Mouse (Mus musculus): ENCODE results near the gene Agap1. TPM values are rescaled to one million over a fixed set of nuclear protein-coding genes. Genes with fewer than 3 reads are reported as not detected.

Agap1 gene
- polyA plus RNA-seq, 1 experiment from 2014 or later, result 41.4 TPM

- Histone ChIP-seq H3K4me3 (ENCODE audit: low read depth, low read length) (no peak overlapping the region), H3K27me3 (ENCODE audit: control insufficient read depth, insufficient read depth, low read length) (no peaks in the 10 kb centered on the region), H3K36me3 (ENCODE audit: control insufficient read depth, insufficient read depth, low read length) (no peaks in the 10 kb centered on the region), H3K27ac (ENCODE audit: low read depth, low read length) (no peak overlapping the region), H3K4me2 (replicated peaks; ENCODE audit: low read depth, low read length) (no peak overlapping the region), H3K9me3 (ENCODE audit: control insufficient read depth, low read length) (no peaks in the 10 kb centered on the region), H3K9ac (ENCODE audit: low read depth, low read length) (no peak overlapping the region), H3K4me1 (replicated peaks; ENCODE audit: control insufficient read depth, insufficient read depth, low read length) (peaks cover 2% of the 10 kb centered on the region; the same call in 1 of the 2 replicates)
- WGBS, result 65% methylated on average over 7 of the region's 7 CpGs
- no peak for DNase-seq (ENCODE audit: low spot score)
- no peak for ATAC-seq (ENCODE audit: low FRiP score)
Observed at GRCm38 (mm10) chr1:89718782-89719403, 264.3 kb downstream of the Agap1 start.

DNA sequence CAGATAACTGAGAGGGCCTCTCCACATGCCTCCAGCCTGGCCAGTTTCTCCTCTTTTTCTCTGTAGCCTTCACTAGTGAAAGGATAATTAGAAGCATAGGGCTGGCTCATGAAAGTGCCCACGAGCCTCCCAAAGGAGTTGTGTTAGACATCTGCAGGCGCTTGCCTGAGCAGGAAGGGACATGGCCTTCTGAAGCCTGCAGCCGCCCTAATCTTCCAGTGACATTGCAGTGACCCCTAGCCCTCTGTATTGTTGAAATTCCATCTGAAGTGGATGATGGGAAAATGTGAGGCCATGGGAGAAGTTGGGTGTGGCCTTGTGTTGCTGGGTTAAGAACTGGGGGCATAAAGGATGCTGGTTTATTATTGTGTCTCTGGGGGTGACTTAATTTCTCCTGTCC lies 269.5 kb downstream of the Agap1 start:
- Histone ChIP-seq H3K9ac (ENCODE audit: low read depth, low read length) (no peak overlapping the region), H3K4me2 (replicated peaks; ENCODE audit: low read depth, low read length) (no peak overlapping the region), H3K4me3 (ENCODE audit: low read depth, low read length) (no peak overlapping the region), H3K36me3 (ENCODE audit: control insufficient read depth, insufficient read depth, low read length) (no peaks in the 10 kb centered on the region), H3K4me1 (replicated peaks; ENCODE audit: control insufficient read depth, insufficient read depth, low read length) (no peaks in the 10 kb centered on the region), H3K9me3 (ENCODE audit: control insufficient read depth, low read length) (no peaks in the 10 kb centered on the region), H3K27me3 (ENCODE audit: control insufficient read depth, insufficient read depth, low read length) (no peaks in the 10 kb centered on the region; the same call in 1 of the 2 replicates), H3K27ac (ENCODE audit: low read depth, low read length) (no peak overlapping the region)
- 19% methylated on average over 3 of the region's 3 CpGs for WGBS
- no peak for DNase-seq (ENCODE audit: low spot score)
- no peak for ATAC-seq (ENCODE audit: low FRiP score)

- Histone ChIP-seq H3K9me3 (ENCODE audit: control insufficient read depth, low read length) (no peaks in the 10 kb centered on the region), H3K4me1 (replicated peaks; ENCODE audit: control insufficient read depth, insufficient read depth, low read length) (no peaks in the 10 kb centered on the region), H3K4me3 (ENCODE audit: low read depth, low read length) (no peak overlapping the region), H3K27me3 (ENCODE audit: control insufficient read depth, insufficient read depth, low read length) (no peaks in the 10 kb centered on the region; the same call in 1 of the 2 replicates), H3K27ac (ENCODE audit: low read depth, low read length) (no peak overlapping the region), H3K4me2 (replicated peaks; ENCODE audit: low read depth, low read length) (no peak overlapping the region), H3K9ac (ENCODE audit: low read depth, low read length) (no peak overlapping the region), H3K36me3 (ENCODE audit: control insufficient read depth, insufficient read depth, low read length) (no peaks in the 10 kb centered on the region)
- no peak for DNase-seq (ENCODE audit: low spot score)
- ATAC-seq (ENCODE audit: low FRiP score), result no peak
- WGBS, result 84% methylated on average over 6 of the region's 6 CpGs
Observed at GRCm38 (mm10) chr1:89724555-89724954, 269.9 kb downstream of the Agap1 start.

DNA sequence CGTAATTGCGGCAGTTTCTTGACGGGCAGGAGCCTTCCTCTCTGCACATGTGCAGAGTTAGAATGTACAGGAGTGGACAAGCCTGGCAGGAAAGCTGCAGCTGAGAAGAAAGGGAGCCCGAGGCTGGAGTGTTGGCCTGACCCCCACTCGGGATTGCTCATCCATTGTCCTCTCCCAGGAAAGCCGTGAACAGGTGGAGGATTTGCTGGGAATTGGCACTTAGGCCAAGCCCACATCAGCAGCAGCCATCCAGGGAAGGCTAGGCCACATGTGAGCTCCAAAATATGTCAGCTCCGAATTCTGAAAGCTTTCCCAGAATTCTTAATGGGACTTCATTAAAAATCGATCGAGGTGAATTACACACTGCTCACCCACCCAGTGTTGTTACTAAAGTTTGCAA lies 270.4 kb downstream of the Agap1 start:
- no peaks in the 10 kb centered on the region for H3K36me3 ChIP-seq (ENCODE audit: control insufficient read depth, insufficient read depth, low read length)
- H3K27ac ChIP-seq (ENCODE audit: low read depth, low read length), result no peak overlapping the region
- no peaks in the 10 kb centered on the region; the same call in 1 of the 2 replicates for H3K4me1 ChIP-seq (replicated peaks; ENCODE audit: control insufficient read depth, insufficient read depth, low read length)
- WGBS, result 71% methylated on average over 9 of the region's 9 CpGs
- ATAC-seq (ENCODE audit: low FRiP score), result no peak
- no peak overlapping the region for H3K4me3 ChIP-seq (ENCODE audit: low read depth, low read length)
- no peak for DNase-seq (ENCODE audit: low spot score)
- no peak overlapping the region for H3K4me2 ChIP-seq (replicated peaks; ENCODE audit: low read depth, low read length)
- H3K9me3 ChIP-seq (ENCODE audit: control insufficient read depth, low read length), result no peaks in the 10 kb centered on the region
- no peak overlapping the region for H3K9ac ChIP-seq (ENCODE audit: low read depth, low read length)
- H3K27me3 ChIP-seq (ENCODE audit: control insufficient read depth, insufficient read depth, low read length), result no peaks in the 10 kb centered on the region; the same call in 1 of the 2 replicates

DNA sequence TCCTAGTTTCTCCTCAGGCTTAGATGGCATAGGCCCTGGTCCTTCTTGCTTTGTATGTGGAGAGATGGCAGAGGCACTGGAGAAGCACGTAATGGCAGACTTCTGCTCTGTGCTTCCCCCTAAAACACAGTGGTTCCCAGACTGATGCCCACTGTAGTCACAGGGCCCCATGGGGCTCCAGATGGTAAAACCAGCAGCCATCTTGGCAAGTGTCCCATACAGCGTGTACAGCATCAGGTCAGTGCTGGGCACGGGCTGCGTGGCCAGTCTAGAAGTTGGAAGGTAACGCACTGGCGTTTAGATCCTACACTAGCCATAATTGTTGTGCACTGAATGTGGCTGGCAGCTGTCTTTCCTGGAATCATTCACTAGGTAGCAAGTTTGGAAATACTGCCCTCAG lies 273.9 kb downstream of the Agap1 start:
- WGBS, result 96% methylated on average over 6 of the region's 6 CpGs
- no peak overlapping the region for H3K27ac ChIP-seq (ENCODE audit: low read depth, low read length)
- H3K27me3 ChIP-seq (ENCODE audit: control insufficient read depth, insufficient read depth, low read length), result no peaks in the 10 kb centered on the region; the same call in 1 of the 2 replicates
- H3K9me3 ChIP-seq (ENCODE audit: control insufficient read depth, low read length), result no peaks in the 10 kb centered on the region
- no peak overlapping the region for H3K4me2 ChIP-seq (replicated peaks; ENCODE audit: low read depth, low read length)
- ATAC-seq (ENCODE audit: low FRiP score), result no peak
- H3K9ac ChIP-seq (ENCODE audit: low read depth, low read length), result no peak overlapping the region
- no peak overlapping the region for H3K4me3 ChIP-seq (ENCODE audit: low read depth, low read length)
- DNase-seq (ENCODE audit: low spot score), result no peak
- no peaks in the 10 kb centered on the region; the same call in 1 of the 2 replicates for H3K4me1 ChIP-seq (replicated peaks; ENCODE audit: control insufficient read depth, insufficient read depth, low read length)
- no peaks in the 10 kb centered on the region for H3K36me3 ChIP-seq (ENCODE audit: control insufficient read depth, insufficient read depth, low read length)

DNA sequence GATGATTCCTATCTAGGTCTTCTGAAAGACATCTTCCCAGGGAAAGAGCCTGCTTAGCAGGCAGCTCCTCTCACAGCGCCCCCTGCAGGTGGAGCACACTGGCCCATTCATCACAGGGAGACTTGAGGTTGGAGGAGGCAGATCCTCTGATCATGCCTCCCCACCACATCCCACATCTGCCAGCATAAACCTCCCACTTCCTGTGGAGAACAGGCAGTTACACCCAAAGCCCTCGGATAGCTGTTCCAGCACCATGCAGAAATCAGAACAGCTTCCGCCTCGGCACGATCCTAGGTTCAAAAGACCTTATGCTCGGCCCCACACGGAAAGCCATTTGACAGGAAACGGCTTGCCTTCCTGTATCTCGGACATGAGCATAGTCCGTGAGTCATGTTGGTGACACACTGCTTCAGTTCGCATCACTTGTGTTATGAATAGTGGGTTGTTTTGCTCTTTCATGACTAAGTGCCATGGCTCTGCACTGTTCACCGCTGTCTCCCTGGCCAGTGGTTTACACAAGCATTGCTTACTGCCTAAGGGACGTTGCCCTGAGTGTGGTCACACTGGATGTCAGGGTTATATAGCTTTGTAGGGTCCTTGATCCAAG lies 276.1 kb downstream of the Agap1 start:
- Histone ChIP-seq H3K4me3 (ENCODE audit: low read depth, low read length) (no peak overlapping the region), H3K27me3 (ENCODE audit: control insufficient read depth, insufficient read depth, low read length) (no peaks in the 10 kb centered on the region; the same call in 1 of the 2 replicates), H3K9me3 (ENCODE audit: control insufficient read depth, low read length) (no peaks in the 10 kb centered on the region), H3K4me1 (replicated peaks; ENCODE audit: control insufficient read depth, insufficient read depth, low read length) (no peaks in the 10 kb centered on the region; the same call in 1 of the 2 replicates), H3K9ac (ENCODE audit: low read depth, low read length) (no peak overlapping the region), H3K27ac (ENCODE audit: low read depth, low read length) (no peak overlapping the region), H3K4me2 (replicated peaks; ENCODE audit: low read depth, low read length) (no peak overlapping the region), H3K36me3 (ENCODE audit: control insufficient read depth, insufficient read depth, low read length) (no peaks in the 10 kb centered on the region)
- DNase-seq (ENCODE audit: low spot score) (no peak), ATAC-seq (ENCODE audit: low FRiP score) (no peak)
- 84% methylated on average over 13 of the region's 13 CpGs for WGBS

GRCm38 (mm10) chr1:89734368-89734767 lies 279.8 kb downstream of the Agap1 start:
- peaks cover 2% of the 10 kb centered on the region; the same call in 1 of the 2 replicates for H3K4me1 ChIP-seq (replicated peaks; ENCODE audit: control insufficient read depth, insufficient read depth, low read length)
- ATAC-seq (ENCODE audit: low FRiP score) (0 out of 2 replicates have a peak, but pooled peaks have one; percentile 45), DNase-seq (ENCODE audit: low spot score) (no peak)
- H3K4me3 ChIP-seq (ENCODE audit: low read depth, low read length), result no peak overlapping the region
- no peaks in the 10 kb centered on the region for H3K27me3 ChIP-seq (ENCODE audit: control insufficient read depth, insufficient read depth, low read length)
- H3K36me3 ChIP-seq (ENCODE audit: control insufficient read depth, insufficient read depth, low read length), result no peaks in the 10 kb centered on the region
- 57% methylated on average over 9 of the region's 9 CpGs for WGBS
- H3K27ac ChIP-seq (ENCODE audit: low read depth, low read length), result no peak overlapping the region
- H3K9me3 ChIP-seq (ENCODE audit: control insufficient read depth, low read length), result no peaks in the 10 kb centered on the region
- H3K4me2 ChIP-seq (replicated peaks; ENCODE audit: low read depth, low read length), result no peak overlapping the region
- no peak overlapping the region for H3K9ac ChIP-seq (ENCODE audit: low read depth, low read length)

DNA sequence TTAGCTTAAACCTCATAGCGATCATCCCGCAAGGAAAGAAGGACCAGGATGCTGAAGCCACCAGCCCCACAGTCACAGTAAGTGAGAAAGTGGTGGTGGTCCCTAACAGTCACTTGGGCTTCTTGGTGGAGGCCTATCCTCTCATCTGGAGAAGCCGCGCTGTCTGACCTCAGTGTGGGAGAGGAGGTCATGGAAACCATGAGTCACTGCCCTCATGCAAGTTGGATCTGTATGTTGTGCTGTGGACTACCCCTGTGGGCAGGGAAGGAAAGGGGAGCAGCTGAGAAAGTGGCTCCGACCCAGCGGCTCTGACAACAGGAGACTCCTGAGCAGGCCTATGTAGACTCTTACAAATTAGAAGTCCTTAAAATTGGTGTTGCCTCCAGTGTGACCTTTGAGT lies 280.5 kb downstream of the Agap1 start:
- no peak for ATAC-seq (ENCODE audit: low FRiP score)
- Histone ChIP-seq H3K27me3 (ENCODE audit: control insufficient read depth, insufficient read depth, low read length) (no peaks in the 10 kb centered on the region), H3K9ac (ENCODE audit: low read depth, low read length) (no peak overlapping the region), H3K4me2 (replicated peaks; ENCODE audit: low read depth, low read length) (no peak overlapping the region), H3K27ac (ENCODE audit: low read depth, low read length) (no peak overlapping the region), H3K4me1 (replicated peaks; ENCODE audit: control insufficient read depth, insufficient read depth, low read length) (peaks cover 5% of the 10 kb centered on the region), H3K4me3 (ENCODE audit: low read depth, low read length) (no peak overlapping the region), H3K36me3 (ENCODE audit: control insufficient read depth, insufficient read depth, low read length) (no peaks in the 10 kb centered on the region), H3K9me3 (ENCODE audit: control insufficient read depth, low read length) (no peaks in the 10 kb centered on the region)
- 94% methylated on average over 6 of the region's 6 CpGs for WGBS
- no peak for DNase-seq (ENCODE audit: low spot score)

DNA sequence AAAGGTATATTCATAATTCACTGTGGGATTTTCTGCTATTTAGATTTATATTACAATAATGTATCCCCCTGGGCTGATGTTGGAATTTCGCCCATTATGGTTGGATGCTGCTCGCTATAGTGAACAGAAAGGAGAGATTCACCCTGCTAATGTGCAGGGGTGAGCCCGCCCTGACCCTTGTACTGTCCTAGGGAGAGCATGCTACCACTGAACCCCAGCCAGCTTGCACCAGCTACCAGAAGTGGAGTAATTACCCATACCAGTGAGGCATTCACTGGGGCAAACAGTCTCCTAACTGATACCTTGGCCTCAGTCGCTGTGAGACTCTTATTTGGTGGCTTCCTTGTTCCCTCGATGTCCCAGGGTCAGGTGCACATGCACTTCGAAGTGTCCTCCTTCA lies 281.4 kb downstream of the Agap1 start:
- H3K4me3 ChIP-seq (ENCODE audit: low read depth, low read length), result no peak overlapping the region
- no peaks in the 10 kb centered on the region for H3K36me3 ChIP-seq (ENCODE audit: control insufficient read depth, insufficient read depth, low read length)
- no peak for DNase-seq (ENCODE audit: low spot score)
- H3K9me3 ChIP-seq (ENCODE audit: control insufficient read depth, low read length), result no peaks in the 10 kb centered on the region
- no peak overlapping the region for H3K27ac ChIP-seq (ENCODE audit: low read depth, low read length)
- no peak overlapping the region for H3K4me2 ChIP-seq (replicated peaks; ENCODE audit: low read depth, low read length)
- H3K9ac ChIP-seq (ENCODE audit: low read depth, low read length), result no peak overlapping the region
- WGBS, result 93% methylated on average over 6 of the region's 6 CpGs
- peaks cover 5% of the 10 kb centered on the region for H3K4me1 ChIP-seq (replicated peaks; ENCODE audit: control insufficient read depth, insufficient read depth, low read length)
- no peaks in the 10 kb centered on the region for H3K27me3 ChIP-seq (ENCODE audit: control insufficient read depth, insufficient read depth, low read length)
- no peak for ATAC-seq (ENCODE audit: low FRiP score)
